Mouse (Mus musculus) mouse embryonic stem cell (cell line): ENCODE data around the gene Tmc5.

ENCODE experiments used
- in situ Hi-C, 2 experiments: fragments of 300-500 bp; cut with MboI; formaldehyde crosslinking; loops; 1 replicate in 1 of 2; 3 replicates in 1 of 2; pipeline ENCODE4 v1.14.3; 2019 to 2020; ENCODE audit warnings: low sequenced_read_pairs in 2 of 2, low pct_unique_long_range_greater_than_20kb in 1 of 2, mixed read lengths in 1 of 2; ENCODE audit not compliant: unreplicated experiment in 1 of 2

The Tmc5 gene

GRCm38 (mm10) chr7:118656730-118657129, 59.6 kb downstream of the Tmc5 start:
- in situ Hi-C loops = no loop called here

- in situ Hi-C loops = no loop called here
Observed at GRCm38 (mm10) chr7:118667773-118668172, 70.7 kb downstream of the Tmc5 start.

GRCm38 (mm10) chr7:118670142-118670541, 73.0 kb downstream of the Tmc5 start:
- in situ Hi-C loops = no loop called here

- in situ Hi-C loops = no loop called here
Observed at GRCm38 (mm10) chr7:118676826-118677225, 79.7 kb downstream of the Tmc5 start.

- in situ Hi-C loops = no loop called here
Observed at GRCm38 (mm10) chr7:118688199-118688598, 91.1 kb downstream of the Tmc5 start.

GRCm38 (mm10) chr7:118689088-118689487, 92.0 kb downstream of the Tmc5 start:
- in situ Hi-C loops = no loop called here

GRCm38 (mm10) chr7:118691287-118691686, 94.2 kb downstream of the Tmc5 start:
- in situ Hi-C loops = loop anchor here in 1 of 2 experiments (10.0 kb wide), 1 partner anchor 96 kb away; the partner anchor contains the start of gene Tmc5

- in situ Hi-C loops = loop anchor here in 1 of 2 experiments (10.0 kb wide), 1 partner anchor 101 kb away; the partner anchor contains the start of gene Tmc5
Observed at GRCm38 (mm10) chr7:118696146-118696545, 99.0 kb downstream of the Tmc5 start.

GRCm38 (mm10) chr7:118697168-118697567, 100.1 kb downstream of the Tmc5 start:
- in situ Hi-C loops = loop anchor here in 1 of 2 experiments (10.0 kb wide), 1 partner anchor 102 kb away; the partner anchor contains the start of gene Tmc5

GRCm38 (mm10) chr7:118698882-118699281, 101.8 kb downstream of the Tmc5 start:
- in situ Hi-C loops = loop anchor here in 1 of 2 experiments (10.0 kb wide), 1 partner anchor 104 kb away; the partner anchor contains the start of gene Tmc5

GRCm38 (mm10) chr7:118703144-118703561, 106.1 kb downstream of the Tmc5 start:
- in situ Hi-C loops = no loop called here

- in situ Hi-C loops = no loop called here
Observed at GRCm38 (mm10) chr7:118704001-118704850, 107.1 kb downstream of the Tmc5 start.

GRCm38 (mm10) chr7:118705101-118705961, 108.2 kb downstream of the Tmc5 start, which contains the start of gene Gde1:
Gene Gde1 (minus strand): TSS chr7:118705778.
- in situ Hi-C loops = no loop called here

GRCm38 (mm10) chr7:118706051-118706450, 109.0 kb downstream of the Tmc5 start:
- in situ Hi-C loops = no loop called here

- in situ Hi-C loops = no loop called here
Observed at GRCm38 (mm10) chr7:118706488-118706887, 109.4 kb downstream of the Tmc5 start.

- in situ Hi-C loops = no loop called here
Observed at GRCm38 (mm10) chr7:118707216-118707615, 110.1 kb downstream of the Tmc5 start.

GRCm38 (mm10) chr7:118708002-118708401, 110.9 kb downstream of the Tmc5 start:
- in situ Hi-C loops = no loop called here

GRCm38 (mm10) chr7:118710776-118711175, 113.7 kb downstream of the Tmc5 start:
- in situ Hi-C loops = no loop called here
